Mouse (Mus musculus) liver, embryonic 16.5 days (tissue): ENCODE measurements around the gene Sec23ip. TPM values are rescaled to one million over a fixed set of nuclear protein-coding genes. Genes with fewer than 3 reads are reported as not detected.
"Not testable (repeated sequence)": the region's sequence is repeated elsewhere in the genome, so short reads cannot be mapped to it uniquely, and the experiment has no call there.

Experiments
- ATAC-seq: fragments of 200-750 bp; cut with Nextera tagmentation; 2 replicates; pipeline ENCODE4 v1.8.0; 2017; ENCODE audit warnings: low read depth, mild to moderate bottlenecking, moderate number of reproducible peaks, moderate library complexity
- H3K27ac ChIP-seq: fragments of 300-500 bp; sonication (generic); 2 replicates; pipeline ENCODE4 v1.5.1; 2014; ENCODE audit warnings: mild to moderate bottlenecking, low read length
- H3K27me3 ChIP-seq: fragments of 300-500 bp; sonication (generic); 2 replicates; pipeline ENCODE4 v1.6.1; 2014; ENCODE audit warnings: low read depth, low read length, mixed read lengths; ENCODE audit not compliant: control insufficient read depth, insufficient read depth
- H3K36me3 ChIP-seq: fragments of 300-500 bp; sonication (generic); 2 replicates; pipeline ENCODE4 v1.6.1; 2014; ENCODE audit warnings: mild to moderate bottlenecking; ENCODE audit not compliant: control insufficient read depth, insufficient read depth
- H3K4me1 ChIP-seq: fragments of 300-500 bp; sonication (generic); 2 replicates; pipeline ENCODE4 v1.6.1; 2014; ENCODE audit warnings: low read depth, low read length, mixed read lengths; ENCODE audit not compliant: control insufficient read depth
- H3K4me2 ChIP-seq: fragments of 300-500 bp; sonication (generic); 2 replicates; pipeline ENCODE4 v1.6.1; 2014; ENCODE audit warnings: low read depth, low read length, mixed read lengths
- H3K4me3 ChIP-seq: fragments of 300-500 bp; sonication (generic); 2 replicates; pipeline ENCODE4 v1.5.1; 2014; ENCODE audit warnings: low read depth, mild to moderate bottlenecking, low read length
- H3K9ac ChIP-seq: fragments of 300-500 bp; sonication (generic); 2 replicates; pipeline ENCODE4 v1.6.1; 2014; ENCODE audit warnings: low read depth, low read length
- H3K9me3 ChIP-seq: fragments of 300-500 bp; sonication (generic); replicated peaks from 2 replicates; pipeline ENCODE4 v1.6.1; 2016; ENCODE audit warnings: low read length; ENCODE audit not compliant: control insufficient read depth
- WGBS: fragments of 180-500 bp; shearing (Covaris S2); extraction: QIAGEN DNeasy Blood & Tissue Kit; methylation state at CpG from one replicate; pipeline ENCODE4 v1.1.7; 2014; ENCODE audit not compliant: insufficient replicate concordance; 5-methylcytosine and 5-hydroxymethylcytosine counted together
- polyA plus RNA-seq: library from polyadenylated mRNA; unstranded; fragments of >200 nt; fragmentation: Nextera tagmentation; extraction: Ambion mirVana; gene quantifications from 2 replicates; pipeline ENCODE4 v1.2.1, GENCODE M21; 2015

Sec23ip gene
- 15.6 and 16.8 TPM in 2 replicates for polyA plus RNA-seq

DNA sequence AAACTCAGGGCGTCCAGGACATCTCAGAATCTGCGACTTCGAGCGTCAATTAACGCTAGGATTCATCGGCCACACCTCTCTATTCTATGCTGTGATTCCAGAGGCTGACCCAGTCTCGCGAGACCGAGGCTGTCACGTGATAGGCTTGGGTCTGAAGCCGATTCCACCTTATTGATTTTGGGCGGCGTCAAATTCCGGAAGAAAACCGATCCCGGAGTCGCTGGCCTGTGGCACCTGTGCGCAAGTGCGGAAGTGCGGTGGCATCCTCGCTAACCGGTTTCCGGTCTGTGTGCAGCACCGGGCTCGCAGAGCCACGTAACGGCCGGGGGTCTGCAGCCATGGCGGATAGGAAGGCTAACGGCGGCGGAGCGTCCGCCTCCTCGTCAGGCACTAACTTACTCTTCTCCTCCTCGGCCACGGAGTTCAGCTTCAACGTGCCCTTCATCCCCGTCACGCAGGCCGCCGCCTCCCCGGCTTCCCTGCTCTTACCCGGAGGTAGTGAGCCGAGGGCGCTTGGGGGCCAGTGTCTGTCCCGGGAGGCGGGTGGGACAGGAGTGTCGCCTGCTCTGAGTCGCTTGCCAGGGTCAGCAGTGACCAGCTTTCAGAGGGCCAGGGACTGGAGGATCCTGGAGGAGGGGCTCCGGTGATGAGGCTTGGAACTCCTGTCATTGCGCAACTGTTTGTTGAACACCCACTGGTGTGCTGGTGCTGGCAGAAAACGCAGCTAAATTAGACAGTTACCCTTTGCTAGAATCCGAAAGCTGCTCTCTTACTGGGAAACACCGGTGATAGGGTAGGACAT, at the start of gene Sec23ip:
Gene Sec23ip (plus strand): TSS at position 260 of the 802 bp plus-strand sequence.
- ATAC-seq = peak; percentile 79
- under 1% methylated on average over 55 of the region's 55 CpGs for whole genome bisulfite sequencing
- Histone ChIP-seq H3K4me3 (peak within 1 kb of the TSS; percentile 93), H3K36me3 (no peaks in the 10 kb centered on the region), H3K27ac (peak within 1 kb of the TSS; percentile 86), H3K4me1 (peaks cover 50% of the 10 kb centered on the region), H3K9me3 (no peaks in the 10 kb centered on the region), H3K27me3 (no peaks in the 10 kb centered on the region), H3K4me2 (peak within 1 kb of the TSS; percentile 78), H3K9ac (peak within 1 kb of the TSS; percentile 91)

DNA sequence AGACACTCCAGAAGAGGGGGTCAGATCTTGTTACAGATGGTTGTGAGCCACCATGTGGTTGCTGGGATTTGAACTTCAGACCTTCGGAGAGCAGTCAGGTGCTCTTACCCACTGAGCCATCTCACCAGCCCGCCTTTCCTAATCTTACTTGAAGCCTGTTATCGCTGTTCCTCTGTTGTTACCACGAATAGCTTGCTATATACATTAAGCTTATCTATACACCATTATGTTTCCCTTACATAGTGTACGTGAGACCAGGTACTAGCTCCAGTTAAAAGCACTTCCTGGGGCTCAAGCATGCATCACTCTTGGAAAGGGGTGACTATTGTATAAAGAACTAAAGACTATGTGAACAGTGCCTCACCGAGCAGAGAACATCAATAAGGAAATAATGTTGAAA, 44.8 kb upstream of the Sec23ip start:
- ATAC-seq, H3K9me3 ChIP-seq, H3K27ac ChIP-seq, H3K4me3 ChIP-seq, H3K27me3 ChIP-seq, H3K9ac ChIP-seq, H3K4me1 ChIP-seq, H3K4me2 ChIP-seq: not testable (repeated sequence)
- peaks cover 38% of the 10 kb centered on the region for H3K36me3 ChIP-seq
- WGBS = 43% methylated on average over 6 of the region's 6 CpGs

GRCm38 (mm10) chr7:128705735-128706134, 39.0 kb upstream of the Sec23ip start:
- H3K36me3 ChIP-seq = peaks cover 56% of the 10 kb centered on the region

DNA sequence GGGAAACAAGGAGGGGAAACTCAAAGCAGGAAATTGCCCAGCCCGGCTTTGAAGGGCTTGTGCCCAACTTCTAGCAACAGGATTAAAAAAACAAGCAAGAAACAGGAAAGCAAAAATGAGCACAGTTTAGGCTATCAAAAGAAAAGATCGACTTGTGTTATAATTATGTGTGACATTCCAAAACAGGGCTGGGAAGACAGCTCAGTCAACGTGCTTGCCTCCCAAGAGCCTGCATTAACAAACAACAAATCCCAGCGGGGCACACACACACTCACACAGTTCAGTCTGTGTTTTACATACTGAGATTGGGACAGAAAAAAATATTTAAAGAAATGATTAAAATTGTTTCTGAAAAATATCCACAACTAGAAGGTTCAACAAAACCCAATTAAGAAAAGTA, 26.8 kb upstream of the Sec23ip start:
- peaks cover 34% of the 10 kb centered on the region for H3K36me3 ChIP-seq
- 63% methylated on average over 4 of the region's 4 CpGs for WGBS
- ATAC-seq = no peak
- H3K27ac ChIP-seq = no peak overlapping the region
- H3K4me3 ChIP-seq = no peak overlapping the region
- no peaks in the 10 kb centered on the region for H3K9me3 ChIP-seq
- no peaks in the 10 kb centered on the region for H3K27me3 ChIP-seq
- no peaks in the 10 kb centered on the region for H3K4me1 ChIP-seq
- H3K4me2 ChIP-seq = no peak overlapping the region
- H3K9ac ChIP-seq = no peak overlapping the region

More at GRCm38 (mm10) chr7:128705735-128706134, 39.0 kb upstream of the Sec23ip start:
- H3K4me1 ChIP-seq = no peaks in the 10 kb centered on the region
- no peak overlapping the region for H3K4me2 ChIP-seq
- H3K9me3 ChIP-seq = no peaks in the 10 kb centered on the region
- 19% methylated on average over 4 of the region's 4 CpGs for WGBS
- H3K27ac ChIP-seq = no peak overlapping the region
- no peak overlapping the region for H3K4me3 ChIP-seq
- H3K9ac ChIP-seq = no peak overlapping the region
- ATAC-seq = peak; percentile 56; the same call in 1 of the 2 replicates
- no peaks in the 10 kb centered on the region for H3K27me3 ChIP-seq

DNA sequence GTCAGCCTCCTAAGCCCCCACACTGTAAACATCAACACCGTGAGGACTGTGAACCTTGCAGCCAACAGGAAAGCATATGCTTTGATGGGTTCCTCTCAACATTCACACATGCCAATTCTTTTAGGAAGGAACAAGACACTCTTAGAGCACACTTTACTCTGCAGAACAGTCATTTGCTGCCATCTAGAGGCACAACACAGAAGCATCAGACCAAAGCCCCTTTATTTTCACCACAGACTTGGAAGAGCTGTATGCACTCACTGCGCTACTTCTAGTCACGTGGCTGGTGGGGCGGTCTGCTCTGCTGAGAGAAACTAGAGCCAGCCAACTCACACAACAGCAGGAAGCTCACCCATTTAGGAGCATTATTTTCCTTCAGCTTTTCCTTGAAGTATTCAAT, 20.0 kb upstream of the Sec23ip start:
- WGBS = 18% methylated on average over 4 of the region's 4 CpGs
- ATAC-seq = peak; percentile 69
- Histone ChIP-seq H3K4me1 (peaks cover 4% of the 10 kb centered on the region), H3K9me3 (no peaks in the 10 kb centered on the region), H3K9ac (no peak overlapping the region), H3K4me3 (no peak overlapping the region), H3K27me3 (no peaks in the 10 kb centered on the region), H3K27ac (no peak overlapping the region), H3K4me2 (no peak overlapping the region), H3K36me3 (peaks cover 5% of the 10 kb centered on the region; the same call in 1 of the 2 replicates)

DNA sequence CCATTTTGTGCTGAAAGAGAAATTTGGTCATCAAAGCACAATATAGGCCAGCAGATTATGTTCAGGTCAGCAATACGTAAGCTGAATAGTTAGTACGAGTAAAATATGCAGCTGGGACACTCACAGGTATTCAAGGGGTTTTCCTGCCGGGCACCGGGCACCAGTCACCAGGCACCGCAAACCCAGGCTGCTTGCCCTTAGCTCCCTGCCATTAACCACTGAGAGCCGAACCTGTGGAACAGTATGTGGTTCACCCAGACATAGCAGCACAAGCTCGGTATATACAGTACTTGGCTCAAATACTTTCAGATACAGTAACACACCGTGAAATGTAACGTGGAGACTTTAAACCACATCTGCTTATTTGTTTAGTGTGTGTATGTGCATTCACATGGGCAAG, 19.6 kb upstream of the Sec23ip start:
- no peak for ATAC-seq
- H3K4me1 ChIP-seq = peaks cover 4% of the 10 kb centered on the region
- 77% methylated on average over 9 of the region's 9 CpGs for WGBS

DNA sequence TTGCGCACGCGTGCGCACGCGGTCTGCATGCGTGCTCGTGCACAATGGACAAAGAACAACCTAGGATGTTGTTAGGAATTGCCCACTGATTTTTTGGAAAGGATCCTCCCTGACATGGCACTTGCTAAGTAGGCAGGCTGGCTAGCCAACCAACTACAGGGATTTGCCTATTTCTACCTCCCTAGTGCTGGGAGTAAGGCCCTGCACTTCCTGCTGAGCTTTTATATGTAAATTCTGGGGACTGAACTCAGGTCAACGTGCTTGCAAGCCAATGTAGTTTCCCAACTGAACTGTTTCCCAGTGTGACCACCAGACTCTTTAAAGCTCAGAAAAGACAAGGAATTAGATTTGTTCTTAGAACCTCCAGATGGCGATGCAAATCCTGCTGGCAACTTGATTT, 17.7 kb upstream of the Sec23ip start:
- Histone ChIP-seq H3K4me2 (no peak overlapping the region), H3K27me3 (no peaks in the 10 kb centered on the region), H3K9me3 (no peaks in the 10 kb centered on the region), H3K27ac (no peak overlapping the region), H3K9ac (no peak overlapping the region), H3K4me3 (no peak overlapping the region), H3K4me1 (peaks cover 10% of the 10 kb centered on the region), H3K36me3 (peaks cover 4% of the 10 kb centered on the region; the same call in 1 of the 2 replicates)
- WGBS = 87% methylated on average over 10 of the region's 10 CpGs
- no peak for ATAC-seq

More for the DNA sequence above, 19.6 kb upstream of the Sec23ip start:
- Histone ChIP-seq H3K27ac (no peak overlapping the region), H3K4me2 (no peak overlapping the region), H3K9ac (no peak overlapping the region), H3K9me3 (no peaks in the 10 kb centered on the region), H3K27me3 (no peaks in the 10 kb centered on the region), H3K4me3 (no peak overlapping the region), H3K36me3 (peaks cover 4% of the 10 kb centered on the region; the same call in 1 of the 2 replicates)

DNA sequence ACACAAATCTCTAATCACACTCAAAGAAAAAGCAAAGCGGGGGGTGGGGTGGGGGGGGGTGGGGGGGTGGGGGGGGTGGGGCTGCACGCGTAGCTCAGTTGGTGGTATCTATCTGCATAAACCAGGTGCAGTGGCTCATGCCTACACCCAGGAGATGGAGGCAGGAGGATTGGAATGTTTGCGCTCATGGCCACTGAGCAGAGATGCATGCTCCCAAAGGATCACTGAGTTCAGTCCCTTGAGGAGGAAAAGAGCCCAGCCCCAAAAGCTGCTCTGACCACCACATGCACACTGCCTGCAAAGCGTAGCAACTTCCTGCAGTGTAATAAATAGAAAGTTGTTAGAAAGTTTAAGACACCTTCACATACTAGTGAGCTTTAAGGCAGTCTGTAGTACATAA, 17.0 kb upstream of the Sec23ip start:
- H3K27ac ChIP-seq = no peak overlapping the region
- H3K4me2 ChIP-seq = no peak overlapping the region
- ATAC-seq = no peak
- H3K9me3 ChIP-seq = no peaks in the 10 kb centered on the region
- H3K36me3 ChIP-seq = peaks cover 4% of the 10 kb centered on the region; the same call in 1 of the 2 replicates
- no peaks in the 10 kb centered on the region for H3K27me3 ChIP-seq
- H3K9ac ChIP-seq = no peak overlapping the region
- peaks cover 14% of the 10 kb centered on the region for H3K4me1 ChIP-seq
- WGBS = 37% methylated on average over 5 of the region's 5 CpGs
- H3K4me3 ChIP-seq = no peak overlapping the region

DNA sequence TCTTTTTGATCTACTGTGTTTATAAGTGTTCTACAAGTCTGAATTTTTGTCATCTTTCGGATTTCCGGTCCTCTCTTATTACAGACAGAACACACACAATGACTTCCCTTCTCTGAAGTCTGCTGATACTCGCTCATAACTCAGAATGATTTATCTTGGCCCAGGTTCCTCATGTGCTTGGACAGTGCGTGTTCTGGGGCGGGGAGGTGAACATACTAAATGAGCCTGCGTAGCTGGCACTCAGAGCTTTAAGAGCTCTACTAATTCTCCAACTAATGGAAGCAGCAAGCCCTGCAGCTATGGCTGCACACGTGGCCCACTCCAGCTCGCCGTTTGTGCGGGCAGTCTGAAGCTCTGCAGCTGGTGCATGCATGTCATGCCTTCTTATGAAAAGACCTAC, 16.0 kb upstream of the Sec23ip start:
- WGBS = 47% methylated on average over 10 of the region's 10 CpGs
- peaks cover 15% of the 10 kb centered on the region for H3K4me1 ChIP-seq
- H3K27ac ChIP-seq = no peak overlapping the region
- H3K9me3 ChIP-seq = no peaks in the 10 kb centered on the region
- H3K4me3 ChIP-seq = no peak overlapping the region
- H3K27me3 ChIP-seq = no peaks in the 10 kb centered on the region
- H3K4me2 ChIP-seq = no peak overlapping the region
- no peak overlapping the region for H3K9ac ChIP-seq
- H3K36me3 ChIP-seq = no peaks in the 10 kb centered on the region
- ATAC-seq = no peak
